Comparison of ENCODE assay signal across 12 mouse cellular contexts in the genomic region with DNA sequence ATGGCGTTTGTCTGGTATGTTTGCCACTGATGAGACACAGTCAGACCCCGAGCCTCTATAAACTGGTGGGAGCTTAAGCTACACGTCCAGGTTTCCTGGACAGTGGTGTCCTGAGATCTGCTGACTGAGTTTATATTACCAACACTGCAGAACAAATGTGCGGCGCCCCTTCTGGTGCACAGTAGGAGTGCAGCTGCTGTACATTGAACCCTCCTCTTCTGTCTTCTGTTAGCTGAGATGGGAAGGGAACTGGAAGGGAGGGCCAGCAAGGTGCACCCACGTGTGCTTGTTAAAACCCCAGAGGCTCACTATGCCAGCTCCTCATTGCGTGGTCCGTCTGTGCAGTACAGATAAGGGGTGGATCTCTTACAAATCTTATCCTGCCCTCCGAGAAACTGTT.
DNase-seq lines count a peak whose midpoint lies in the region; ATAC-seq and TF ChIP-seq lines count a peak whose summit lies in the region.
"Had no signal": no experiment of that assay in that cellular context is flagged by ENCODE, and none has a peak within 500 bp of the region (broad histone marks: within the 10 kb centered on the region; RNA-seq: fewer than 3 reads in every experiment).

No protein-coding gene starts in this region.

- TF ChIP-seq CTCF in kidney, adult 2 months (conservative IDR thresholded peaks at IDR 0.05; ENCODE audit: insufficient read depth, insufficient read length, low read depth, low read length), result 0 out of 2 replicates have a peak, but pooled peaks have one; percentile 20
- peak; percentile 80 for TF ChIP-seq CTCF in E14TG2a.4 (conservative IDR thresholded peaks at IDR 0.05; ENCODE audit: low read length)
- 0 out of 2 replicates have a peak, but pooled peaks have one; percentile 1 for TF ChIP-seq CTCF in cortical plate, adult 2 months (IDR thresholded peaks at IDR 0.05; ENCODE audit: extremely low read depth, insufficient read depth, low read length)

- no peak overlapping the region for H3K27ac ChIP-seq in kidney, adult 2 months (ENCODE audit: insufficient read depth, low read depth, low read length)
- H3K27ac ChIP-seq in kidney, embryonic 14.5 days (ENCODE audit: low read depth, low read length), result no peak overlapping the region
- no peak overlapping the region for H3K27ac ChIP-seq in cortical plate, adult 2 months (ENCODE audit: insufficient read depth, low read length)
- H3K27ac ChIP-seq: limb, embryonic 15.5 days had no signal

- DNase-seq in kidney, adult 2 months, result no peak
- peak; percentile 11 for DNase-seq in 416B (ENCODE audit: low read depth)
- DNase-seq in right cerebral cortex, postnatal 14 days, result no peak
- DNase-seq in testis, postnatal 10 days (ENCODE audit: low spot score), result no peak
- DNase-seq: adrenal gland, adult 2 months; heart, postnatal 10 days; kidney, postnatal 36 days had no signal

- no peaks in the 10 kb centered on the region for H3K9me3 ChIP-seq in kidney, embryonic 14.5 days (ENCODE audit: control insufficient read depth, low read length)
- peaks cover 9% of the 10 kb centered on the region; the same call in 1 of the 2 replicates for H3K9me3 ChIP-seq in E14TG2a.4 (ENCODE audit: low read length)
- H3K9me3 ChIP-seq: limb, embryonic 15.5 days had no signal

- ATAC-seq in kidney, embryonic 14.5 days (ENCODE audit: low FRiP score, low TSS enrichment), result no peak
- ATAC-seq: inflammation-experienced regulatory T-cells, adult 6 months had no signal

- no peak overlapping the region for H3K4me2 ChIP-seq in kidney, embryonic 14.5 days (replicated peaks; ENCODE audit: low read depth, low read length)
- H3K4me2 ChIP-seq: limb, embryonic 15.5 days had no signal

- no peak overlapping the region for H3K4me3 ChIP-seq in kidney, adult 2 months (ENCODE audit: insufficient read depth, low read depth, low read length)
- H3K4me3 ChIP-seq in kidney, embryonic 14.5 days (ENCODE audit: low read length), result no peak overlapping the region
- H3K4me3 ChIP-seq in E14TG2a.4 (replicated peaks; ENCODE audit: low read length), result no peak overlapping the region
- no peak overlapping the region for H3K4me3 ChIP-seq in cortical plate, adult 2 months (ENCODE audit: insufficient read depth, low read length)
- H3K4me3 ChIP-seq: limb, embryonic 15.5 days had no signal

- no peak overlapping the region for H3K9ac ChIP-seq in kidney, embryonic 14.5 days (ENCODE audit: low read depth, low read length)
- H3K9ac ChIP-seq: limb, embryonic 15.5 days had no signal

- WGBS in kidney, adult 2 months, result 87% methylated on average over 9 of the region's 9 CpGs
- WGBS in kidney, embryonic 14.5 days, result 77% methylated on average over 9 of the region's 9 CpGs

- no peak for TF ChIP-seq POLR2A in kidney, adult 2 months (IDR thresholded peaks at IDR 0.05; ENCODE audit: low read depth, low read length)
- no peak for TF ChIP-seq POLR2A in cortical plate, adult 2 months (IDR thresholded peaks at IDR 0.05; ENCODE audit: extremely low read depth, insufficient read depth, low read length)

- H3K27me3 ChIP-seq in kidney, adult 2 months (replicated peaks; ENCODE audit: control insufficient read depth, insufficient read depth, low read length), result no peaks in the 10 kb centered on the region
- peaks cover 5% of the 10 kb centered on the region; the same call in 1 of the 2 replicates for H3K27me3 ChIP-seq in kidney, embryonic 14.5 days (ENCODE audit: control insufficient read depth, insufficient read depth, low read length)
- H3K27me3 ChIP-seq in E14TG2a.4 (ENCODE audit: insufficient read depth, low read length), result no peaks in the 10 kb centered on the region

- H3K36me3 ChIP-seq in kidney, adult 2 months (ENCODE audit: control insufficient read depth, insufficient read depth, low read length), result no peaks in the 10 kb centered on the region
- peaks cover 6% of the 10 kb centered on the region; the same call in 1 of the 2 replicates for H3K36me3 ChIP-seq in kidney, embryonic 14.5 days (ENCODE audit: control insufficient read depth, insufficient read depth, low read length)
- H3K36me3 ChIP-seq in E14TG2a.4 (ENCODE audit: insufficient read depth, low read length), result peaks cover 24% of the 10 kb centered on the region

- H3K4me1 ChIP-seq in kidney, adult 2 months (ENCODE audit: control insufficient read depth, insufficient read depth, low read length), result no peaks in the 10 kb centered on the region
- peaks cover 8% of the 10 kb centered on the region; the same call in 1 of the 2 replicates for H3K4me1 ChIP-seq in kidney, embryonic 14.5 days (ENCODE audit: control insufficient read depth, insufficient read depth, low read length)
- peaks cover 22% of the 10 kb centered on the region for H3K4me1 ChIP-seq in E14TG2a.4 (replicated peaks; ENCODE audit: low read depth, low read length)
- peaks cover 3% of the 10 kb centered on the region; the same call in 1 of the 2 replicates for H3K4me1 ChIP-seq in cortical plate, adult 2 months (ENCODE audit: control insufficient read depth, insufficient read depth, low read length)

Comparison
In these comparisons a context has a peak if more than half of its experiments do, and no peak if none do; other contexts are left out.
1. CTCF ChIP-seq: peak in every context shown above with its lines; median percentile 80 in E14TG2a.4; 20 in kidney, adult 2 months; 1 in cortical plate, adult 2 months.